Mouse (Mus musculus): ENCODE data around the gene Wdr89. TPM values are rescaled to one million over a fixed set of nuclear protein-coding genes. Genes with fewer than 3 reads are reported as not detected.

Gene Wdr89
- polyA plus RNA-seq, 1 experiment from 2014 or later = 14.5 TPM

DNA sequence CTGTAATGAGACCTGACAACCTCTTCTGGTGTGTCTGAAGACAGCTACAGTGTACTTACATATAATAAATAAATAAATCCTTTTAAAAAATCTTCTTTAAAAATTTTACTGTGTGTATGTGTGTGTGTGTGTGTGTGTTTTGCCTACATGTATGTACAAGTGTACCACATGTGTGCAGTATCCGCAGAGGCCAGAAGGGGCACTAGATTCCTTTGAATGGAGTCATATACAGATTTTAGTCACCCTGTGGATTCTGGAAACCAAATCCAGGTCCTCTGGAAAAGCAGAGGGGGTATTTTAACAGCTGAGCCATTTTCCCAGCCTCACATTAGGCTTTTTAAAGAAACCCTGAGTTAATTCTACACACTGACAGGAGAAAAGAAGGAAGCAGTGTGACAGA lies 27.6 kb downstream of the Wdr89 start:
- 100% methylated on average over 1 of the region's 1 CpGs for WGBS
- no peaks in the 10 kb centered on the region for H3K4me1 ChIP-seq (ENCODE audit: insufficient read depth)
- no peak overlapping the region for H3K4me2 ChIP-seq
- H3K4me3 ChIP-seq (ENCODE audit: low read depth, low read length) = no peak overlapping the region
- no peak overlapping the region for H3K27ac ChIP-seq (ENCODE audit: low read depth)
- no peak overlapping the region for H3K9ac ChIP-seq
- ATAC-seq (ENCODE audit: insufficient read depth) (no peak), DNase-seq (peak; percentile 11)
- no peaks in the 10 kb centered on the region for H3K36me3 ChIP-seq (ENCODE audit: insufficient read depth)
- no peaks in the 10 kb centered on the region for H3K27me3 ChIP-seq (ENCODE audit: insufficient read depth, low read length)
- TF ChIP-seq CTCF (IDR thresholded peaks at IDR 0.05; ENCODE audit: low read depth) = no peak
- H3K9me3 ChIP-seq (ENCODE audit: low read depth, low read length) = no peaks in the 10 kb centered on the region

DNA sequence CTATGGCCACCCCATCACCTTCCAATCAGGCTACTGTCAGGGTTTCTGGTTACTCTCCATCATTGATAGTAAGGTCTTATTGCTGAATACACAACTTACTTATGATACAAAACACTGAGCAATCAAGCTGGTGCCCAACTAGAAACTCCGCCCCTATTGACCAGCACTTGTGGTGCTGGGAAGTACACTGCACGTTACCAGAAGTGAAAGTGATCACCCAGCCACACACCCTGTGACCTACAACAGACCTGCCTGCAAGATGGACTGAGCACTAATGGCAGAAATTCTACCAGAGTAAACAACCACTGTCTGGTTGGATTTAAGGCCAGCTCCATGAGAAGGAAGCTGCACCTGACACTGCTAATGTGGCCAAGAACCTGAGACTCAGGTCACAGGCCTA lies 31.0 kb downstream of the Wdr89 start:
- Histone ChIP-seq H3K4me3 (ENCODE audit: low read depth, low read length) (no peak overlapping the region), H3K27ac (ENCODE audit: low read depth) (no peak overlapping the region), H3K27me3 (ENCODE audit: insufficient read depth, low read length) (no peaks in the 10 kb centered on the region), H3K9me3 (ENCODE audit: low read depth, low read length) (no peaks in the 10 kb centered on the region), H3K4me1 (ENCODE audit: insufficient read depth) (no peaks in the 10 kb centered on the region), H3K4me2 (no peak overlapping the region), H3K36me3 (ENCODE audit: insufficient read depth) (no peaks in the 10 kb centered on the region), H3K9ac (no peak overlapping the region)
- DNase-seq = no peak
- 81% methylated on average over 2 of the region's 2 CpGs for WGBS
- ATAC-seq (ENCODE audit: insufficient read depth) = no peak
- no peak for TF ChIP-seq CTCF (IDR thresholded peaks at IDR 0.05; ENCODE audit: low read depth)

GRCm38 (mm10) chr12:75637103-75637502 lies 32.2 kb downstream of the Wdr89 start:
- Histone ChIP-seq H3K4me1 (ENCODE audit: insufficient read depth) (no peaks in the 10 kb centered on the region), H3K4me3 (ENCODE audit: low read depth, low read length) (no peak overlapping the region), H3K9me3 (ENCODE audit: low read depth, low read length) (no peaks in the 10 kb centered on the region), H3K36me3 (ENCODE audit: insufficient read depth) (peaks cover 7% of the 10 kb centered on the region; the same call in 1 of the 2 replicates), H3K9ac (no peak overlapping the region), H3K27me3 (ENCODE audit: insufficient read depth, low read length) (no peaks in the 10 kb centered on the region), H3K27ac (ENCODE audit: low read depth) (no peak overlapping the region), H3K4me2 (no peak overlapping the region)
- TF ChIP-seq CTCF (IDR thresholded peaks at IDR 0.05; ENCODE audit: low read depth) = no peak
- no peak for DNase-seq
- no peak for ATAC-seq (ENCODE audit: insufficient read depth)
- 83% methylated on average over 3 of the region's 3 CpGs for WGBS

DNA sequence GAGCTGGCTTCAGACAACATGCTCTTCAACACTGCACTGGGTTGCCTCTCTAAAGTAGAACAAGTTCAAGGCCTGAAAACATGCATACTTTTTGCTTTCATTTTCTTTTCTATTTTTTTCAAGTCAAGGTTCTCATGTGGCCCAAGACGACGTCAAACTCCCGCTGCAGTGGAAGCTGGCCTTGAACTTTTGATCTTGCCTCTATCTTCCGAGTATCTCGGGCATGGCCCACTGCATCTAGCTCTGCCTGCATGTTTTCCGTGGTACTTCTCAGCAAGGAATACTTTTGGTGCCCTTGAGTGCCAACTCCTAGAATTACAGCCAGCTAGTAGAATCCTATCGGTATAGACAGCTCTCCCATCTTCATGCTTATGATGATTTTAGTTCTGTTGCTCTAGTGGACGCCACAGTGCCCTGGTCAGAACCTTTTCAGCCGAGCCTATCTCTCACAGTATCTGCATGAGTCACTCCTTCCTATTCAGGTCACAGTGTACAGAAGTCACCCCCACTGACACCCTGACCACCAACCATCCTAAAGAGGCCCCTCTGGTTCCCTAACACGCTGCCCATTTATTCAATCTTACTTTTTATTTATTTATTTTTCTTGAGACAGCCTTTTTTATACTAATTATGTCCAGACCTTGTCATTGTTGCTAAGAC lies 33.4 kb downstream of the Wdr89 start:
- no peak for ATAC-seq (ENCODE audit: insufficient read depth)
- TF ChIP-seq CTCF (IDR thresholded peaks at IDR 0.05; ENCODE audit: low read depth) = no peak
- no peak overlapping the region for H3K9ac ChIP-seq
- 77% methylated on average over 10 of the region's 10 CpGs for WGBS
- no peak overlapping the region for H3K4me2 ChIP-seq
- no peaks in the 10 kb centered on the region for H3K27me3 ChIP-seq (ENCODE audit: insufficient read depth, low read length)
- peaks cover 7% of the 10 kb centered on the region; the same call in 1 of the 2 replicates for H3K36me3 ChIP-seq (ENCODE audit: insufficient read depth)
- no peaks in the 10 kb centered on the region for H3K4me1 ChIP-seq (ENCODE audit: insufficient read depth)
- no peaks in the 10 kb centered on the region for H3K9me3 ChIP-seq (ENCODE audit: low read depth, low read length)
- no peak overlapping the region for H3K4me3 ChIP-seq (ENCODE audit: low read depth, low read length)
- H3K27ac ChIP-seq (ENCODE audit: low read depth) = no peak overlapping the region
- DNase-seq = no peak

DNA sequence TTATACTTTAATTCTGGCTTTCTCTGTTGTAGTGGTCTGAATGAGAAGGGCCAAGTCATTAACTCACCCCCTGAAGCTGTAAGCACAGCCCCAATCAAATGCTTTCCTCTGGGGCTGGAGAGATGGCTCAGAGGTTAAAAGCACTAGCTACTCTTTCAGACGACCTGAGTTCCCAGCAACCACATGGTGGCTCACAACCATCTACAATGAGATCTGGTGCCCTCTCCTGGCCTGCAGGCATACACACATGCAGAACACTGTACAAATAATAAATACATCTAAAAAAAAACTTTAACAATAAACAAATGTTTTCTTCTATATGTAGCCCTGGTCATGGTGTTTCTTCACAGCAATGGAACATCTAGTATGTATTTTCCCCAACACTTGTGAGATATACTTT lies 39.7 kb downstream of the Wdr89 start:
- WGBS = 58% methylated on average over 1 of the region's 1 CpGs
- 0 out of 2 replicates have a peak, but pooled peaks have one; percentile 24 for TF ChIP-seq CTCF (IDR thresholded peaks at IDR 0.05; ENCODE audit: low read depth)

DNA sequence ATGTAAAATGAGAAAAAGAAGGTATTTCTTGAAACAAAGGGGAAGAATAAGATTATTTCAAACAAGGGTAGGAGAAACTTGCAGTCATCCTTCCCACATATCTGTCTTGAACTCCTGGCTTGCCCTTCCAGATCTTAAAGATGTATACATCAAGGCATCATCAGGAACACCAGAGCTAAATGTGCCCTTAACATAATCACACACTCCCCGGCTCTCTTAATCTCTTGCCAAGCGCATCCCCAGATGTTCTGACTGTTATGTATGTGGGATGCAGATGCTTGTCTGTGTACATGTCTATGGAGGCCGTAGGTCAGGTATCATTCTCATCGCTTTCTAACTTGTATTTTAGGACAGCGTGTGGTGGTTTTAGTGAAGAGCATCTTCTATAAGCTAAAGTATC lies 46.0 kb downstream of the Wdr89 start:
- DNase-seq (no peak), ATAC-seq (ENCODE audit: insufficient read depth) (no peak)
- 81% methylated on average over 5 of the region's 5 CpGs for WGBS
- no peak overlapping the region for H3K9ac ChIP-seq
- H3K27me3 ChIP-seq (ENCODE audit: insufficient read depth, low read length) = no peaks in the 10 kb centered on the region
- H3K27ac ChIP-seq (ENCODE audit: low read depth) = no peak overlapping the region
- no peak overlapping the region for H3K4me3 ChIP-seq (ENCODE audit: low read depth, low read length)
- H3K4me1 ChIP-seq (ENCODE audit: insufficient read depth) = no peaks in the 10 kb centered on the region
- H3K4me2 ChIP-seq = no peak overlapping the region
- TF ChIP-seq CTCF (IDR thresholded peaks at IDR 0.05; ENCODE audit: low read depth) = no peak
- no peaks in the 10 kb centered on the region for H3K36me3 ChIP-seq (ENCODE audit: insufficient read depth)
- H3K9me3 ChIP-seq (ENCODE audit: low read depth, low read length) = no peaks in the 10 kb centered on the region

More for the DNA sequence above, 39.7 kb downstream of the Wdr89 start:
- peaks cover 7% of the 10 kb centered on the region; the same call in 1 of the 2 replicates for H3K36me3 ChIP-seq (ENCODE audit: insufficient read depth)
- no peak overlapping the region for H3K4me3 ChIP-seq (ENCODE audit: low read depth, low read length)
- no peaks in the 10 kb centered on the region for H3K4me1 ChIP-seq (ENCODE audit: insufficient read depth)
- no peak overlapping the region for H3K9ac ChIP-seq
- H3K27ac ChIP-seq (ENCODE audit: low read depth) = no peak overlapping the region
- no peak for ATAC-seq (ENCODE audit: insufficient read depth)
- H3K27me3 ChIP-seq (ENCODE audit: insufficient read depth, low read length) = no peaks in the 10 kb centered on the region
- H3K4me2 ChIP-seq = no peak overlapping the region
- no peak for DNase-seq
- no peaks in the 10 kb centered on the region for H3K9me3 ChIP-seq (ENCODE audit: low read depth, low read length)

DNA sequence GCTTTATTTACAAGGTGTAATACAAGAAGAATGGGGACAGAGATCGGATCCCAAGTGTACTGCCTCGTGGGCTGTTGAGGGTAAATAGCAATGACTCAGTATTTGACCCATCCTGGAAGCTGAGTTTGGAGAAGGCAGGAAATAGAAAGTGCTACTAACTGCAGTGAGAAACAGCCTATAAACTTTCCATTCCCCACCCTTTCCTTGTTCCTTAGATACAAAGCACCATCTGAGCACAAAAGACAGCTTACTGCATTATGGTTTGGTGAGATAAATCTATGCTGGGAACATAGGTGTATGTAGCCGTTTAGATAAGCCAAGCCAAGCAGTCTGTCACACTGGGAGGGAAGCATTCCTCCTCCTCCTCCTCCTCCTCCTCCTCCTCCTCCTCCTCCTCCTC lies 46.5 kb downstream of the Wdr89 start:
- no peaks in the 10 kb centered on the region for H3K4me1 ChIP-seq (ENCODE audit: insufficient read depth)
- ATAC-seq (ENCODE audit: insufficient read depth) (no peak), DNase-seq (no peak)
- H3K9me3 ChIP-seq (ENCODE audit: low read depth, low read length) = no peaks in the 10 kb centered on the region
- H3K4me2 ChIP-seq = no peak overlapping the region
- H3K9ac ChIP-seq = no peak overlapping the region
- no peaks in the 10 kb centered on the region for H3K27me3 ChIP-seq (ENCODE audit: insufficient read depth, low read length)
- TF ChIP-seq CTCF (IDR thresholded peaks at IDR 0.05; ENCODE audit: low read depth) = no peak
- H3K36me3 ChIP-seq (ENCODE audit: insufficient read depth) = no peaks in the 10 kb centered on the region
- 62% methylated on average over 3 of the region's 3 CpGs for WGBS
- no peak overlapping the region for H3K4me3 ChIP-seq (ENCODE audit: low read depth, low read length)
- no peak overlapping the region for H3K27ac ChIP-seq (ENCODE audit: low read depth)
